Mouse (Mus musculus) MEL (cell line): Measurements from ENCODE around the gene Polr2e. TPM values are rescaled to one million over a fixed set of nuclear protein-coding genes. Genes with fewer than 3 reads are reported as not detected.

Source experiments
- DNase-seq: peaks from one replicate; pipeline ENCODE4 v3.0.0; 2011; ENCODE audit warnings: low read depth, low spot score
- H3K27ac ChIP-seq: 2 replicates; pipeline ENCODE4 v1.5.1; 2012; ENCODE audit warnings: low read depth, mild to moderate bottlenecking, control low read depth, low read length, moderate library complexity; ENCODE audit not compliant: control insufficient read depth
- H3K27me3 ChIP-seq, 2 experiments: fragments of 150-350 bp in 1 of 2; sonication (generic) in 1 of 2; 2 replicates each; pipeline ENCODE4 v1.6.1; 2012; ENCODE audit warnings: low read length in 2 of 2, mild to moderate bottlenecking in 2 of 2, improper control_type of control experiment in 1 of 2, moderate library complexity in 1 of 2; ENCODE audit not compliant: insufficient read depth in 2 of 2, control insufficient read depth in 1 of 2
- H3K36me3 ChIP-seq, 2 experiments: 2 replicates each; pipeline ENCODE4 v1.6.1; 2012 to 2014; ENCODE audit warnings: low read length in 2 of 2, improper control_type of control experiment in 1 of 2, inconsistent platforms in 1 of 2, mild to moderate bottlenecking in 1 of 2; ENCODE audit not compliant: insufficient read depth in 2 of 2, control insufficient read depth in 1 of 2
- H3K4me1 ChIP-seq, 2 experiments: fragments of 150-350 bp in 1 of 2; sonication (generic) in 1 of 2; 2 replicates each; pipeline ENCODE4 v1.6.1; 2012; ENCODE audit warnings: low read length in 2 of 2, improper control_type of control experiment in 1 of 2, mild to moderate bottlenecking in 1 of 2; ENCODE audit not compliant: insufficient read depth in 2 of 2, control insufficient read depth in 1 of 2
- H3K4me3 ChIP-seq, 2 experiments: fragments of 150-350 bp in 1 of 2; sonication (generic) in 1 of 2; 2 replicates each; pipeline ENCODE4 v1.5.1; 2012; ENCODE audit warnings: low read depth in 2 of 2, low read length in 2 of 2, mild to moderate bottlenecking in 2 of 2, moderate library complexity in 2 of 2, control low read depth in 1 of 2, improper control_type of control experiment in 1 of 2; ENCODE audit not compliant: control insufficient read depth in 1 of 2, insufficient read depth in 1 of 2
- H3K79me2 ChIP-seq: 2 replicates; pipeline ENCODE4 v1.6.1; 2012; ENCODE audit warnings: mild to moderate bottlenecking, low read length, moderate library complexity; ENCODE audit not compliant: control insufficient read depth, poor library complexity, insufficient read depth
- H3K9ac ChIP-seq: 2 replicates; pipeline ENCODE4 v1.6.1; 2012; ENCODE audit warnings: low read depth, mild to moderate bottlenecking, control low read depth, low read length, moderate library complexity; ENCODE audit not compliant: control insufficient read depth, poor library complexity, severe bottlenecking
- H3K9me3 ChIP-seq: fragments of 150-350 bp; sonication (generic); replicated peaks from 2 replicates; pipeline ENCODE4 v1.6.1; 2012; ENCODE audit warnings: mild to moderate bottlenecking, low read length, improper control_type of control experiment, moderate library complexity; ENCODE audit not compliant: insufficient read depth
- CHD1 ChIP-seq: IDR thresholded peaks from 2 replicates; pipeline ENCODE4 v1.6.1; 2012; ENCODE audit warnings: low read depth, mild to moderate bottlenecking, inconsistent platforms, low read length, improper control_type of control experiment
- CHD2 ChIP-seq: IDR thresholded peaks from 2 replicates; pipeline ENCODE4 v1.6.1; 2011; ENCODE audit warnings: low read length, improper control_type of control experiment
- CTCF ChIP-seq, 3 experiments: IDR thresholded peaks in 2 of 3; conservative IDR thresholded peaks in 1 of 3; 2 replicates each; pipeline ENCODE4 v1.5.1; 2011 to 2012; ENCODE audit warnings: low read length in 3 of 3, low read depth in 2 of 3, mild to moderate bottlenecking in 2 of 3, improper control_type of control experiment in 1 of 3, inconsistent platforms in 1 of 3, mixed read lengths in 1 of 3, moderate library complexity in 1 of 3; ENCODE audit not compliant: control insufficient read depth in 1 of 3, insufficient read depth in 1 of 3, poor library complexity in 1 of 3, severe bottlenecking in 1 of 3
- E2F4 ChIP-seq: IDR thresholded peaks from 2 replicates; pipeline ENCODE4 v1.6.1; 2011; ENCODE audit warnings: low read depth, low read length, improper control_type of control experiment, borderline replicate concordance
- ELF1 ChIP-seq: IDR thresholded peaks from 2 replicates; pipeline ENCODE4 v1.6.1; 2014; ENCODE audit warnings: low read depth, mild to moderate bottlenecking, inconsistent platforms, low read length, improper control_type of control experiment, moderate library complexity
- EP300 ChIP-seq, 2 experiments: IDR thresholded peaks; 2 replicates each; pipeline ENCODE4 v1.6.1; 2011; ENCODE audit warnings: improper control_type of control experiment in 2 of 2, low read length in 2 of 2, low read depth in 1 of 2, mild to moderate bottlenecking in 1 of 2
- ETS1 ChIP-seq: IDR thresholded peaks from 2 replicates; pipeline ENCODE4 v1.6.1; 2012; ENCODE audit warnings: low read depth, mild to moderate bottlenecking, inconsistent platforms, low read length, improper control_type of control experiment, moderate library complexity
- GABPA ChIP-seq: IDR thresholded peaks from 2 replicates; pipeline ENCODE4 v1.6.1; 2012; ENCODE audit warnings: low read depth, mild to moderate bottlenecking, inconsistent platforms, low read length, improper control_type of control experiment, moderate library complexity
- GATA1 ChIP-seq: IDR thresholded peaks from 2 replicates; pipeline ENCODE4 v1.6.1; 2011; ENCODE audit warnings: low read depth, low read length, improper control_type of control experiment
- JUND ChIP-seq: IDR thresholded peaks from 2 replicates; pipeline ENCODE4 v1.6.1; 2011; ENCODE audit warnings: low read depth, mild to moderate bottlenecking, improper control_type of control experiment, low read length
- KAT2A ChIP-seq: conservative IDR thresholded peaks from 2 replicates; pipeline ENCODE4 v1.6.1; 2012; ENCODE audit warnings: low read depth, low read length, improper control_type of control experiment, inconsistent platforms
- MAFK ChIP-seq: IDR thresholded peaks from 2 replicates; pipeline ENCODE4 v1.6.1; 2011; ENCODE audit warnings: low read depth, mild to moderate bottlenecking, low read length, improper control_type of control experiment, borderline replicate concordance
- MAX ChIP-seq: IDR thresholded peaks from 2 replicates; pipeline ENCODE4 v1.6.1; 2011; ENCODE audit warnings: low read length, improper control_type of control experiment
- MAZ ChIP-seq: IDR thresholded peaks from 2 replicates; pipeline ENCODE4 v1.6.1; 2012; ENCODE audit warnings: low read depth, mild to moderate bottlenecking, inconsistent platforms, low read length, improper control_type of control experiment
- MEF2A ChIP-seq: IDR thresholded peaks from 2 replicates; pipeline ENCODE4 v1.6.1; 2014; ENCODE audit warnings: low read depth, mild to moderate bottlenecking, inconsistent platforms, low read length, improper control_type of control experiment; ENCODE audit not compliant: poor library complexity, insufficient replicate concordance, severe bottlenecking; ENCODE audit errors: extremely low read depth
- MXI1 ChIP-seq: IDR thresholded peaks from 2 replicates; pipeline ENCODE4 v1.6.1; 2011; ENCODE audit warnings: mild to moderate bottlenecking, low read depth, low read length, improper control_type of control experiment
- MYB ChIP-seq: IDR thresholded peaks from 2 replicates; pipeline ENCODE4 v1.6.1; 2011; ENCODE audit warnings: mild to moderate bottlenecking, low read depth, low read length, improper control_type of control experiment
- MYC ChIP-seq: IDR thresholded peaks from 2 replicates; pipeline ENCODE4 v1.6.1; 2011; ENCODE audit warnings: low read depth, mild to moderate bottlenecking, low read length, improper control_type of control experiment, moderate library complexity
- NELFE ChIP-seq: IDR thresholded peaks from 2 replicates; pipeline ENCODE4 v1.6.1; 2011; ENCODE audit warnings: low read depth, low read length, improper control_type of control experiment
- NRF1 ChIP-seq: IDR thresholded peaks from 2 replicates; pipeline ENCODE4 v1.6.1; 2014; ENCODE audit warnings: low read depth, mild to moderate bottlenecking, inconsistent platforms, low read length, improper control_type of control experiment, moderate library complexity; ENCODE audit not compliant: poor library complexity, insufficient read depth, severe bottlenecking
- POLR2A ChIP-seq, 2 experiments: IDR thresholded peaks; 2 replicates each; pipeline ENCODE4 v1.6.1; 2011 to 2012; ENCODE audit warnings: low read length in 2 of 2, mild to moderate bottlenecking in 2 of 2, control low read depth in 1 of 2, improper control_type of control experiment in 1 of 2, low read depth in 1 of 2, moderate library complexity in 1 of 2; ENCODE audit not compliant: control insufficient read depth in 1 of 2, insufficient read depth in 1 of 2, poor library complexity in 1 of 2
- POLR2AphosphoS5 ChIP-seq: IDR thresholded peaks from 2 replicates; pipeline ENCODE4 v1.6.1; 2012; ENCODE audit warnings: low read depth, borderline replicate concordance, mild to moderate bottlenecking, inconsistent platforms, low read length, moderate library complexity, mixed read lengths
- RAD21 ChIP-seq: IDR thresholded peaks from 2 replicates; pipeline ENCODE4 v1.6.1; 2011; ENCODE audit warnings: mild to moderate bottlenecking, low read depth, low read length, improper control_type of control experiment
- RCOR1 ChIP-seq: IDR thresholded peaks from 2 replicates; pipeline ENCODE4 v1.6.1; 2012; ENCODE audit warnings: low read depth, mild to moderate bottlenecking, inconsistent platforms, low read length, improper control_type of control experiment
- SIN3A ChIP-seq: IDR thresholded peaks from 2 replicates; pipeline ENCODE4 v1.6.1; 2012; ENCODE audit warnings: low read length, improper control_type of control experiment, inconsistent platforms
- SMC3 ChIP-seq: IDR thresholded peaks from 2 replicates; pipeline ENCODE4 v1.6.1; 2011; ENCODE audit warnings: low read depth, low read length, improper control_type of control experiment
- TAL1 ChIP-seq: IDR thresholded peaks from 2 replicates; pipeline ENCODE4 v1.6.1; 2012; ENCODE audit warnings: mild to moderate bottlenecking, inconsistent platforms, low read length, moderate library complexity, mixed read lengths
- TBP ChIP-seq: IDR thresholded peaks from 2 replicates; pipeline ENCODE4 v1.8.0; 2011; ENCODE audit warnings: low read depth, low read length, improper control_type of control experiment
- TCF12 ChIP-seq: IDR thresholded peaks from 2 replicates; pipeline ENCODE4 v1.6.1; 2014; ENCODE audit warnings: low read depth, mild to moderate bottlenecking, inconsistent platforms, low read length, improper control_type of control experiment, moderate library complexity
- UBTF ChIP-seq: IDR thresholded peaks from 2 replicates; pipeline ENCODE4 v1.6.1; 2012; ENCODE audit warnings: low read depth, mild to moderate bottlenecking, inconsistent platforms, low read length, improper control_type of control experiment, moderate library complexity, borderline replicate concordance; ENCODE audit not compliant: insufficient read depth
- USF1 ChIP-seq: IDR thresholded peaks from 2 replicates; pipeline ENCODE4 v1.6.1; 2014; ENCODE audit warnings: low read depth, mild to moderate bottlenecking, inconsistent platforms, low read length, improper control_type of control experiment, moderate library complexity
- USF2 ChIP-seq, 2 experiments: IDR thresholded peaks; 2 replicates each; pipeline ENCODE4 v1.6.1; 2011 to 2012; ENCODE audit warnings: improper control_type of control experiment in 2 of 2, low read length in 2 of 2, borderline replicate concordance in 1 of 2, inconsistent platforms in 1 of 2, low read depth in 1 of 2, mild to moderate bottlenecking in 1 of 2; ENCODE audit not compliant: insufficient read depth in 1 of 2
- ZC3H11A ChIP-seq: IDR thresholded peaks from 2 replicates; pipeline ENCODE4 v1.6.1; 2012; ENCODE audit warnings: low read depth, mild to moderate bottlenecking, inconsistent platforms, low read length, improper control_type of control experiment
- ZKSCAN1 ChIP-seq: IDR thresholded peaks from 2 replicates; pipeline ENCODE4 v1.6.1; 2012; ENCODE audit warnings: low read depth, mild to moderate bottlenecking, inconsistent platforms, low read length, improper control_type of control experiment, moderate library complexity
- ZNF384 ChIP-seq: IDR thresholded peaks from 2 replicates; pipeline ENCODE4 v1.6.1; 2012; ENCODE audit warnings: low read depth, mild to moderate bottlenecking, inconsistent platforms, low read length, improper control_type of control experiment
- polyA plus RNA-seq, 2 experiments: library from polyadenylated mRNA; stranded (reverse) in 1 of 2; unstranded in 1 of 2; fragments of >175 nt in 1 of 2; fragments of >200 nt in 1 of 2; gene quantifications; 2 replicates each; pipeline versions ENCODE4 v1.2.1 to v1.2.4; 2012; ENCODE audit warnings: low replicate concordance in 2 of 2, low read depth in 1 of 2; ENCODE audit not compliant: insufficient read length in 2 of 2, insufficient read depth in 1 of 2, missing spikeins in 1 of 2
- total RNA-seq: library from RNA; depleted of rRNA; stranded (reverse); fragments of 300-350 nt; gene quantifications from 2 replicates; pipeline ENCODE4 v1.2.3, GENCODE M21; 2012

The Polr2e gene
- total and polyA plus RNA-seq, 3 experiments, result 169 to 279 (median 258) TPM

DNA sequence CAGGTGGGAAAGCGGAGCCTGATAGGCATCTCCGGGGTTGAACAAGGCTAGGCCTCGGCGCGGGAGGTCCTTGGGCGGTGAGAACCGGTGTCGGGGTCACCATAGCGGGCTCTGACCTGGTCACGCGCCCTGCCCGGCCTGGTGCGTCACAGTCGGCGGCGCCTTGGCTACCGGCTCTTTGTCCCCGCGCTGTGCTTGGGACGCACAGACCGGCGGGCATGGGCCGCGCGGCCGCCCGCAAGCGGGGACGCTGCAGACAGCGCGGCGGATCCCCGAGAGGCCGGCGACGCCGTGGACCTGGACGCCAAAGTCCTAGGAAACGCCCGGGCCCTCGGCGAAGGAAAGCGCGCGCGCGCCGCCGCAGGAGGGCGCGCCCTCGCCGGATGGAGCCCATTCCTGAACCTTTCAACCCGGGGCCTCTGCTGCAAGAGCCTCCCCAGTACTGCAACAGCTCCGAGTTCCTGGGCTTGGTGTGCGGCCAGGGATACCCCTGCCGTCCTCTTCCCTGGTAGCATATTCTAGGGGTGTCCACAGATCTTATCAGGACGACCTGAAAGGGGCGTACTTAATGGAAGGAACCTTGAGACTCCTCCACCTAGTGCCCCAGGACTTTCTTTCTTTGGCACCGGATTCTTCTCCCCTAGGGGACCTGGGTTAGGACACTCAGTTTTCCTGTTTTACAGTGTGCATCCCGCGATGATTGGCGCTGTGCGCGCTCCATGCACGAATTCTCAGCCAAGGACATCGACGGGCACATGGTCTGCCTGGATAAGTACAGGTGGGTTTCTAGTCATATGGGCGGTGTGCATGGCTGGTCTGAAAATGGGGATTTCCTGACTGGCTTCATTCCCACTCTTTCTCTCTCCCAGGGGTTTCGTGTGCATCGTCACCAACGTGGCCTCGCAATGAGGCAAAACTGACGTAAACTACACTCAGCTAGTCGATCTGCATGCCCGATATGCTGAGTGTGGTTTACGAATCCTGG, 14.5 kb upstream of the Polr2e start:
- H3K9ac ChIP-seq, result peak overlapping the region; percentile 89
- H3K4me3 ChIP-seq, result peak overlapping the region; percentile 77
- H3K9me3 ChIP-seq, result no peaks in the 10 kb centered on the region
- peak; percentile 69 for DNase-seq
- H3K36me3 ChIP-seq, result peaks cover 0 to 30% of the 10 kb centered on the region in 2 experiments; a peak in 2 of 4 replicates
- no peaks in the 10 kb centered on the region for H3K27me3 ChIP-seq
- peaks cover 20% of the 10 kb centered on the region for H3K79me2 ChIP-seq
- peaks cover 14 to 28% of the 10 kb centered on the region in 2 experiments for H3K4me1 ChIP-seq
- H3K27ac ChIP-seq, result peak overlapping the region; percentile 67
- TF ChIP-seq CHD1, result no peak
- TF ChIP-seq CHD2, result no peak
- TF ChIP-seq MAFK, result no peak
- no peak for TF ChIP-seq MEF2A
- peak; percentile 54; the same call in 1 of the 2 replicates for TF ChIP-seq MXI1
- TF ChIP-seq TAL1, result no peak
- TF ChIP-seq ZKSCAN1, result no peak
- TF ChIP-seq MYC, result peak; percentile 51; the same call in 1 of the 2 replicates
- TF ChIP-seq GABPA, result no peak
- TF ChIP-seq ZC3H11A, result no peak
- TF ChIP-seq TCF12, result no peak
- TF ChIP-seq SMC3, result peak; percentile 21; the same call in 1 of the 2 replicates
- no peak; a peak in 1 of 4 replicates for TF ChIP-seq POLR2A (IDR thresholded peaks at IDR 0.05; ENCODE audit: control insufficient read depth in 1 of 2, insufficient read depth in 1 of 2, low read depth in 1 of 2, low read length in 2 of 2, poor library complexity in 1 of 2)
- no peak for TF ChIP-seq EP300 (IDR thresholded peaks at IDR 0.05; ENCODE audit: low read depth in 1 of 2, low read length in 2 of 2)
- TF ChIP-seq NRF1, result no peak
- no peak for TF ChIP-seq UBTF
- TF ChIP-seq RCOR1, result no peak
- no peak for TF ChIP-seq SIN3A
- no peak for TF ChIP-seq ELF1
- TF ChIP-seq USF1, result no peak
- no peak for TF ChIP-seq MYB
- TF ChIP-seq USF2 (IDR thresholded peaks at IDR 0.05; ENCODE audit: borderline replicate concordance in 1 of 2, insufficient read depth in 1 of 2, low read depth in 1 of 2, low read length in 2 of 2), result no peak
- TF ChIP-seq TBP, result 0 out of 2 replicates have a peak, but pooled peaks have one; percentile 28
- TF ChIP-seq E2F4, result no peak
- no peak for TF ChIP-seq RAD21
- no peak; the same call in 1 of the 2 replicates for TF ChIP-seq KAT2A
- TF ChIP-seq ETS1, result no peak
- 0 out of 2 replicates have a peak, but pooled peaks have one; percentile 13 for TF ChIP-seq NELFE
- no peak for TF ChIP-seq ZNF384
- TF ChIP-seq MAZ, result no peak
- TF ChIP-seq CTCF (IDR thresholded peaks at IDR 0.05 in 2 of 3, conservative IDR thresholded peaks at IDR 0.05 in 1 of 3; ENCODE audit: control insufficient read depth in 1 of 3, insufficient read depth in 1 of 3, low read depth in 2 of 3, low read length in 3 of 3, poor library complexity in 1 of 3, severe bottlenecking in 1 of 3), result peak in 2 of 3 experiments; percentile 26 to 52; a peak in 4 of 6 replicates
- TF ChIP-seq MAX, result no peak; the same call in 1 of the 2 replicates
- no peak for TF ChIP-seq JUND
- TF ChIP-seq GATA1, result no peak
- no peak for TF ChIP-seq POLR2AphosphoS5
